Mouse (Mus musculus) ES-Bruce4 (cell line): ENCODE results near the gene Ltb4r2.

Source experiments
- EP300 ChIP-seq: IDR thresholded peaks from 2 replicates; pipeline ENCODE4 v1.6.1; 2011; ENCODE audit warnings: low read depth, low read length; ENCODE audit not compliant: insufficient read depth
- POLR2A ChIP-seq: IDR thresholded peaks from one replicate; pipeline ENCODE4 v1.8.1; 2011; ENCODE audit warnings: low read length; ENCODE audit not compliant: insufficient read depth

GRCm38 (mm10) chr14:55716271-55716670 is 45.0 kb upstream of the Ltb4r2 start:
- no peak for TF ChIP-seq EP300
- TF ChIP-seq POLR2A = no peak
